Mouse (Mus musculus) hindbrain, embryonic 11.5 days (tissue): ENCODE data around the gene Znhit2. TPM values are rescaled to one million over a fixed set of nuclear protein-coding genes. Genes with fewer than 3 reads are reported as not detected.
"Not testable (repeated sequence)": the region's sequence is repeated elsewhere in the genome, so short reads cannot be mapped to it uniquely, and the experiment has no call there.

Experiments
- ATAC-seq: fragments of 200-750 bp; cut with Nextera tagmentation; 2 replicates; pipeline ENCODE4 v1.8.0; 2017; ENCODE audit warnings: mild to moderate bottlenecking, moderate TSS enrichment, moderate library complexity; ENCODE audit not compliant: low FRiP score
- DNase-seq: peaks from one replicate; pipeline ENCODE4 v3.0.0-alpha.2; 2015; ENCODE audit warnings: low spot score
- H3K27ac ChIP-seq: fragments of 300-500 bp; sonication (generic); 2 replicates; pipeline ENCODE4 v1.5.1; 2014; ENCODE audit warnings: mild to moderate bottlenecking, low read depth, low read length
- H3K27me3 ChIP-seq: fragments of 300-500 bp; sonication (generic); 2 replicates; pipeline ENCODE4 v1.6.1; 2014; ENCODE audit warnings: mild to moderate bottlenecking, low read length, moderate library complexity, mixed read lengths; ENCODE audit not compliant: control insufficient read depth, insufficient read depth
- H3K36me3 ChIP-seq: fragments of 300-500 bp; sonication (generic); 2 replicates; pipeline ENCODE4 v1.6.1; 2014; ENCODE audit warnings: mild to moderate bottlenecking, low read length, moderate library complexity, mixed read lengths; ENCODE audit not compliant: control insufficient read depth, insufficient read depth
- H3K4me1 ChIP-seq: fragments of 300-500 bp; sonication (generic); replicated peaks from 2 replicates; pipeline ENCODE4 v1.6.1; 2014; ENCODE audit warnings: low read length, mixed read lengths; ENCODE audit not compliant: control insufficient read depth, insufficient read depth
- H3K4me2 ChIP-seq: fragments of 300-500 bp; sonication (generic); replicated peaks from 2 replicates; pipeline ENCODE4 v1.6.1; 2014; ENCODE audit warnings: mild to moderate bottlenecking, low read depth, low read length
- H3K4me3 ChIP-seq: fragments of 300-500 bp; sonication (generic); 2 replicates; pipeline ENCODE4 v1.5.1; 2014; ENCODE audit warnings: low read depth, low read length
- H3K9ac ChIP-seq: fragments of 300-500 bp; sonication (generic); 2 replicates; pipeline ENCODE4 v1.6.1; 2014; ENCODE audit warnings: low read depth, low read length
- H3K9me3 ChIP-seq: fragments of 300-500 bp; sonication (generic); 2 replicates; pipeline ENCODE4 v1.6.1; 2016; ENCODE audit warnings: low read length; ENCODE audit not compliant: control insufficient read depth
- WGBS: fragments of 180-500 bp; shearing (Covaris S2); extraction: QIAGEN DNeasy Blood & Tissue Kit; methylation state at CpG from one replicate; pipeline ENCODE4 v1.1.7; 2014; 5-methylcytosine and 5-hydroxymethylcytosine counted together
- polyA plus RNA-seq: library from polyadenylated mRNA; unstranded; fragments of >200 nt; fragmentation: Nextera tagmentation; extraction: Ambion mirVana; gene quantifications from 2 replicates; pipeline ENCODE4 v1.2.1, GENCODE M21; 2014

Gene Znhit2
- polyA plus RNA-seq, 1 experiment from 2014 or later = 39.7 TPM

GRCm38 (mm10) chr19:6044102-6044501 lies 16.9 kb upstream of the Znhit2 start:
- ATAC-seq, DNase-seq, H3K4me2 ChIP-seq, H3K4me3 ChIP-seq, H3K27ac ChIP-seq, H3K9ac ChIP-seq, H3K36me3 ChIP-seq, H3K9me3 ChIP-seq, H3K27me3 ChIP-seq, H3K4me1 ChIP-seq: not testable (repeated sequence)
- WGBS = 70% methylated on average over 4 of the region's 4 CpGs

GRCm38 (mm10) chr19:6045366-6046293 lies 15.4 kb upstream of the Znhit2 start:
- Histone ChIP-seq H3K9ac (peak overlapping the region; percentile 91), H3K4me3 (peak overlapping the region; percentile 93), H3K4me1 (peaks cover 8% of the 10 kb centered on the region), H3K36me3 (peaks cover 13% of the 10 kb centered on the region; the same call in 1 of the 2 replicates), H3K27ac (peak overlapping the region; percentile 97), H3K4me2 (peak overlapping the region; percentile 96), H3K27me3 (no peaks in the 10 kb centered on the region), H3K9me3 (no peaks in the 10 kb centered on the region)
- ATAC-seq (peak; percentile 46), DNase-seq (no peak)
- 24% methylated on average over 20 of the region's 20 CpGs for WGBS

- Histone ChIP-seq H3K9me3 (no peaks in the 10 kb centered on the region), H3K27me3 (no peaks in the 10 kb centered on the region), H3K27ac (peak within 1 kb of the TSS; percentile 97), H3K4me3 (peak within 1 kb of the TSS; percentile 93), H3K36me3 (peaks cover 22% of the 10 kb centered on the region), H3K9ac (peak within 1 kb of the TSS; percentile 91), H3K4me2 (peak within 1 kb of the TSS; percentile 96), H3K4me1 (peaks cover 8% of the 10 kb centered on the region)
- under 1% methylated on average over 64 of the region's 65 CpGs for WGBS
- ATAC-seq = peak; percentile 92
- peak; percentile 94 for DNase-seq
Observed at GRCm38 (mm10) chr19:6046294-6047153, 14.5 kb upstream of the Znhit2 start, which contains the start of gene Syvn1. Gene Syvn1 (plus strand): TSS chr19:6046576.

GRCm38 (mm10) chr19:6047154-6047898 lies 13.7 kb upstream of the Znhit2 start:
- Histone ChIP-seq H3K27me3 (no peaks in the 10 kb centered on the region), H3K9ac (peak overlapping the region; percentile 91), H3K4me1 (peaks cover 8% of the 10 kb centered on the region), H3K4me3 (peak overlapping the region; percentile 93), H3K36me3 (peaks cover 28% of the 10 kb centered on the region), H3K4me2 (peak overlapping the region; percentile 96), H3K27ac (peak overlapping the region; percentile 97), H3K9me3 (no peaks in the 10 kb centered on the region)
- no peak for DNase-seq
- peak; percentile 31 for ATAC-seq
- 2% methylated on average over 44 of the region's 44 CpGs for WGBS

- H3K27ac ChIP-seq = no peak overlapping the region
- peaks cover 8% of the 10 kb centered on the region for H3K4me1 ChIP-seq
- no peaks in the 10 kb centered on the region for H3K27me3 ChIP-seq
- DNase-seq (no peak), ATAC-seq (no peak)
- no peaks in the 10 kb centered on the region for H3K9me3 ChIP-seq
- H3K4me2 ChIP-seq = peak overlapping the region; percentile 96
- 89% methylated on average over 8 of the region's 8 CpGs for WGBS
- peaks cover 33% of the 10 kb centered on the region for H3K36me3 ChIP-seq
- H3K9ac ChIP-seq = peak overlapping the region; percentile 91
- peak overlapping the region; percentile 93 for H3K4me3 ChIP-seq
Observed at GRCm38 (mm10) chr19:6047899-6048166, 13.2 kb upstream of the Znhit2 start.

- no peak overlapping the region for H3K4me3 ChIP-seq
- no peak for ATAC-seq
- no peak overlapping the region for H3K27ac ChIP-seq
- DNase-seq = no peak
- no peak overlapping the region for H3K9ac ChIP-seq
- 90% methylated on average over 11 of the region's 11 CpGs for WGBS
- peaks cover 39% of the 10 kb centered on the region for H3K36me3 ChIP-seq
- no peaks in the 10 kb centered on the region for H3K9me3 ChIP-seq
- no peak overlapping the region for H3K4me2 ChIP-seq
- H3K4me1 ChIP-seq = peaks cover 8% of the 10 kb centered on the region
- no peaks in the 10 kb centered on the region for H3K27me3 ChIP-seq
Observed at GRCm38 (mm10) chr19:6048681-6049410, 12.1 kb upstream of the Znhit2 start.

GRCm38 (mm10) chr19:6052516-6052915 lies 8.5 kb upstream of the Znhit2 start:
- H3K4me3 ChIP-seq = no peak overlapping the region
- H3K9ac ChIP-seq = no peak overlapping the region
- no peaks in the 10 kb centered on the region for H3K27me3 ChIP-seq
- no peak for ATAC-seq
- DNase-seq = no peak
- peaks cover 39% of the 10 kb centered on the region for H3K36me3 ChIP-seq
- no peak overlapping the region for H3K27ac ChIP-seq
- no peak overlapping the region for H3K4me2 ChIP-seq
- 91% methylated on average over 7 of the region's 7 CpGs for WGBS
- no peaks in the 10 kb centered on the region for H3K9me3 ChIP-seq
- H3K4me1 ChIP-seq = peaks cover 8% of the 10 kb centered on the region

GRCm38 (mm10) chr19:6054296-6054695 lies 6.7 kb upstream of the Znhit2 start:
- Histone ChIP-seq H3K36me3 (peaks cover 34% of the 10 kb centered on the region), H3K9ac (no peak overlapping the region)

More at GRCm38 (mm10) chr19:6054296-6054695, 6.7 kb upstream of the Znhit2 start:
- no peak for ATAC-seq
- H3K27me3 ChIP-seq = no peaks in the 10 kb centered on the region
- no peak overlapping the region for H3K4me3 ChIP-seq
- H3K9me3 ChIP-seq = no peaks in the 10 kb centered on the region
- 89% methylated on average over 5 of the region's 5 CpGs for WGBS
- H3K27ac ChIP-seq = no peak overlapping the region
- DNase-seq = no peak
- H3K4me1 ChIP-seq = peaks cover 6% of the 10 kb centered on the region; the same call in 1 of the 2 replicates
- H3K4me2 ChIP-seq = no peak overlapping the region
